Mouse (Mus musculus): Measurements from ENCODE around the gene Med22.

Gene Med22

DNA sequence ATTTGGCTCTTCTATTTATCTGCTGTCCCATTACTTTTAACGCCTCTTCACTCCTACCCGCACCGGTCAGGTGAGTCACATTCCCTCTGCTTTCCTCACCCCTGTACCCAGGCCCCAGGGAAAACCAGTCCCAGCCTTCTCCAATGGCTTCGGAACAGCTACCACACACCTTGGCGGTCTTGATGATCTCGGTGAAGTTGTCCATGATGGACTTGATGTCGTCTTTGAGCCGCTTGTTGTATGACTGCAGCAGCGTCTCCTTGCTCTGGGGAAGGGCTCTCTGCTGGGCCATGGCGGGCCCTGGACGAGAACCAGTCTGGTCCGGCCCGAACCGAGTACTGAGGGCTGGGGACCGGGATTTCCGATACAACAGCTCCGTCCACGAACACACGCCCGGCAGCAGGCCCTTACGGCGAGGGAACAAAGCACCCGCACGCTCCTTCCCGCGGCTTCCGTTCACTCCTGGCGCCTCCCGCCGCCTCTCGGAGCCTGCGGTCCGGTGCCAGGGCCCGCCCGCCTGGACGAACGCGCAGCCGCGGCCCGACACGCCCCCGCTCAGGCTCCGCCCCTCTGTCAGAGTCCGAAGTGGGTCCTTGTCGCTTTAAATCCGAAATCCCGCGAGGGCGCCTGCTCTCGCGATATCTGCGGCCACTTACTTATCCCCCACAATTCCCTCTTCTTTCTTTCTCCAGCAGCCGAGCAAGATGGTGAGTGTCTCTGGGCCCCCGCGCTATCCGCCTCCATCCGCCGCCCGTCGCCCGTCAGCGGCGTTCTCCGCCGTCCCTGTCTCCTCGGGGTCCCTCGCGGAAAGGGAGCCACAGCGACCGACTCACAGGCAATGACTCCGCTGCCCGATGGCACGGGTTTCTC lies at the start of gene Med22, which contains the start of gene Rpl7a:
TSS of gene Med22 (minus strand) at position 554 of the 870 bp plus-strand sequence.
TSS of gene Rpl7a (plus strand) at position 641 of the 870 bp plus-strand sequence.
- peak; percentile 95 for DNase-seq (ENCODE audit: extremely low read depth, low read depth)

DNA sequence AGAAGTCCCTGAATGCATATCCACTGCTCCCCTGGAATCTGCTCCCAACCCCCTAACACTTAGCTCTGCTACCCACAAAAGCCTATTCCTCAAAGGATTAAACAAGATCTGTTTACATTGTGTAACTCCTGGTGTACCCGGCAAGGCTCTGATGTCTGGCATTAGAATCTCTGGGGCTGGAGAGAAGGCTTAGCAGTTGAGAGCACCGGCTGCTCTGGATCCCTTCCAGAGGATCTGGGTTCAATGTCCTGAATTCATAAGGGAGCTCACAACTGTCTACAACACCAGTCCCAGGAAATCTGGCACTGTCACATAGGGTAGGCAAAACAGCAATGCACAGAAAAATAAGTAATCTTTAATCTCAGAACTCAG lies 47.0 kb upstream of the Med22 start:
- no peak for DNase-seq (ENCODE audit: extremely low read depth, low read depth)

DNA sequence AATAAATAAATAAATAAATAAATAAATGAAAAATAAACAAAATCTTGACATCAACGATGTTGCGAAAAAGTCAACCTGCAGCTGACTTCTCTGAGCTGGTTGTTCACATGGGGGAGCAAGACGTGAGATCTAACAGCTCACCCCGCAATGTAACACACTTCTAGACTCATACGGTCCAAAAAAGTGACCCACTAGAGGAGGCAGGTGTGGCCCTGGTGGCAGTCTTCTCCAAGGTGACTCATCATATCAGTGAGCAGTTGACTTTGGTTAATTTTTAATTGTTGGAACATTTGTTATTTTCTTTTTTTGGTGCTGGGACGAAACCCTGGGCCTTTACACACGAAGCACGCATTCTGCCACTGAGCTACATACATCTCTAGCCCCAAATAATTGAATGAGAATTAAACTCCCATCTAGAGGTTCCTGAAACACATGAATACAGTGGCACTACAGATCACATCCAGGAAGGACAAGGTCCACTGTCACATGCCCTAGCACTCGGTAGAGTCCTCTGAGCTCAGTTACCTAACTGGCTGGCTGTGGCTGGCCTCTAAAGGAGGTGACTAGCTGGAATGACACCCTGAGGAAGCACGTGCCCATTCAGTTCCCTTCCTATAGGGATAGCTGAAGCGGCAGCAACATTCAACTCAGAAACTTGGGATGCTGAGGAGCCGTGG lies 46.5 kb upstream of the Med22 start:
- no peak for DNase-seq (ENCODE audit: extremely low read depth, low read depth)

DNA sequence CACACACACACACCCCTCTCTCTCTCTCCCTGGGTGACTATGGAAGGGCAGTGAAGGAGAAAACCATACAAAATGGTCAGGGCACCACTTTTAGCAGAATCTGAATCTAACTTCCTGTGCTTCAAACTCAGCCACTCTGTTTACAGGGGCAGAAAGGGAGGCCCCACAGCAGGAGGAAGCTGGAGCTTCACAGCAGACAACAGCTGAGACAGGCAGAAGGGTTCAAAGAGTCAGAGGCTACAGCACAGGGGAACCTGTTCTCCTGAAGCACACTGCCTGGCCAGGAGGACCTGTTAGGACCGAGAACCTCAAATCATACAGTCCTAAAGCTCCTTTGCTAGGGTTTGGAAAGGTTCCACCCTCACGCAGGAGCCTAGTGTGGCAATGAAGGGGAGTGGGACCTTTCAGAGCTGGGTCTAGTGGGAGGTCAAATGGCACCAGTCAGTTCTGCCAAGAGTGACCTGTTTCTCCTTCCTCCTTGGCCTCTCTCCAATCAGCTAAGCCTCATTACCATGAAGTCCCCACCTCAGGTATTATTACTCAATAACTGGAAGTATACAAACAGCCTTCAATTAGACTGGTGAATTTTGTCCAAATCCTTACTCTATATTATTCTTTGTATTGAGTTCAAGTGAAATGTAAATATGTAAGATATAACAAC lies 44.4 kb upstream of the Med22 start:
- DNase-seq (ENCODE audit: extremely low read depth, low read depth), result no peak

DNA sequence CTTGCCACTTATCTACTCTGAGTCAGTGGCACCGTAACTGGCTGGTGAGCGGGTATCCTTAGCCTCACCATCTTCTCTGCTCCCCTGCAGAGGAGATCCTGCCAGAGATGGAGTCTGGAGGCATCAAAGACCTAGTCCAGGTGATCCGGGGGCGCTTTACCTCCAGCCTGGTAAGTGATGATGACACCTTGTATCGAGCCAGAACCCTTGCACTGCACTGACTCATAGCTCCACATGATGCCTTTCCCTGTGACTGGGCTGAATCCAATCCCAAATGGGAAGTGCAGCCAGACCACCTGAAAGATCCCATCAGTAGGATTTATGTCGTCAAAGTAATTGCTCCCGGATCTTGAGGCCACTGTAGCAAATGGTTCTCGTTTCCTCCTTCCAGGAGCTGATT lies 42.4 kb upstream of the Med22 start:
- DNase-seq (ENCODE audit: extremely low read depth, low read depth), result no peak

DNA sequence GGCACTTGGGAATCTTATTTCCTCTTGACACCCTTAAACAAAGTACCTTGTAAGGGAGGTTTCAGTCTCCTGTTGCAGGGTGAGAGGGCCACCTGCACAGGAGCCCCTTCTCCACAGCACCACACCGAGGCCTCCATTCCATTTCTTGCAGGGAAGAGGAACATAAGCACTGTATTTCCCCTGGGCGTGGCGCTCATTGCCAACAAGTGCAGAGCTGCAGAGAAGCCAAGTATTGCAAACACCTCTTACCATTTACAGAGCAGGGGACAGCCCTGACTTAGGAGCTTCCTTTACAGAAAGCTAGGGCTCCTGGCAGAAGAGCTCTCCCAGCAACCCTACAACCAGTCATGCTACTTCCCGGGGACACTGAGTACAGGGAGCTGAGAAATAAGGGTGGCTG lies 41.7 kb upstream of the Med22 start:
- DNase-seq (ENCODE audit: extremely low read depth, low read depth), result no peak

DNA sequence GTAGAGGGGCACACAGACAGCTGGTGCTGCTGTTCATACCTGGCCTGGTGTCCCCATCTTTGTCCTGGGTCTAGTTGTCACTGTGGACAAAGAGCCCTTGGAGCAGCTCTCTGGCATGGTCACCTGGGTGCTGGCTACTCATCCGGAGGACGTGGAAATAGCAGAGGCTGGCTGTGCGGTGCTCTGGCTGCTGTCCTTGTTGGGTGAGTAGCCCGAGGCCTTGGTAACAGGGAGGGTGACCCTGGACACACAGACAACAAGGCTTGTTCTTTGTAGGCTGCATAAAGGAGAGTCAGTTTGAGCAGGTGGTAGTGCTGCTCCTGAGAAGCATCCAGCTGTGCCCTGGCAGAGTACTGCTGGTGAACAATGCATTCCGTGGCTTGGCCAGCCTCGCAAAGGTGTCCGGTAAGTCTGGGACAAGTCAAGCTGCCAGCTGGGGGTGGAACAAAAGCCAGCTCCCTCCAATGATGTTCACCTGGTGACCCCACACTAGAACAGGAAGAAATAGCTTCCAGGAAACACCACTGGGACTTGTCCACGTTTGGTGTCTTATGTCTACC lies 40.9 kb upstream of the Med22 start:
- no peak for DNase-seq (ENCODE audit: extremely low read depth, low read depth)

DNA sequence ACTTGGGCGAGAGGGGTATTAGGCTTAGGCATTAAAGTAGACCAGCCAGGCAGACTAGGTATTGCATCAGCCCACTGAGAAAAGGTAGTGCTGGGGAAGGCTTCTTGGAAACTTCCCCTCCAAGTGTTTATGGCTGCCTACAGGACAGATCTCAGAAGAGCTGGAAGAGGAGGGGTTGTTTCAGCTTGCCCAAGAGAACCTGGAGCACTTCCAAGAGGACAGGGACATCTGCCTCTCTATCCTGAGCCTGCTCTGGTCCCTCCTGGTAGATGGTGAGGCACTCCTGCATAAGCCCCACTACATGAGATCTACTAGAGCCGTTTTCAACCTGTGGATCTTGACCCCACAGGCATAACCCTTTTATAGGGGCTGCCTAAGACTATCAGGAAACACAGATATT lies 39.9 kb upstream of the Med22 start:
- DNase-seq (ENCODE audit: extremely low read depth, low read depth), result no peak

DNA sequence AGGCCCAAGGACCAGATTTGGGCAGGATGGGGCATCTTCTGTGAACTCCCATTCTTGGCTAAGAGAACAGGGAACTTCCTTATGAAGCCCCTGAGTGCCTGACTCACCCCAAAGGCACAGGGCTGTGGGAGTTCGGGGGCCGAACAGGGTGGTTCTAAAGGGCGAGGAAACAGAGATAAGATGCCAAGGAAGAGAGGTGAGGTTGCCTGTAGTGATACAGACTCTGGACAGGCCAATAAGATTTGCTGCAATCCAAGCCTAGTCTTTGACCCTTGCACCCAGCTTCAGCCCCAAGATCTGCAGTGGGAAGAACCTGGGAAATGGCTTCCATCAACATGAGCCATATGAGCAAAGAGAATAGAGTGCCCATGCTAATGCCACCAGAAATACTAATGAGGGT lies 32.8 kb upstream of the Med22 start:
- no peak for DNase-seq (ENCODE audit: extremely low read depth, low read depth)

DNA sequence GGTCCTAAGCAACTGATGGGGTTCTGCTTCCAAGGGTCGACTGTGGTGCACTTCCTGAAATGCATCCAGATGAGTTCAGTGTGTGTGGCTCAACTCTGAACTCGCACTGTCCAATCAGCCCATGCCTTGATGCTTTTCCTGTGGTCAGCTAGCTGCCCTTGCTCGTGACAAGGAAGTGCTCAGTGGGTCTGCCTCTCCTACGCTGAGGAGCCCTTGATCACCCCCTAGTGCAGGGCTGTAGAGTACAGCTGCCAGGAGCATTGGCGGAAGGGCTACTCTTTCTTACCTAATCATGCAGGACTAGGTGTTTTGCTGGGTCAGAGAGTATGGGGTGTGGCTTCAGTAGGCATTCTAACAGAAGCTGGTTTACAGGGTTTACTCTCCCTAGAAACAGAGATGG lies 31.1 kb upstream of the Med22 start:
- no peak for DNase-seq (ENCODE audit: extremely low read depth, low read depth)

DNA sequence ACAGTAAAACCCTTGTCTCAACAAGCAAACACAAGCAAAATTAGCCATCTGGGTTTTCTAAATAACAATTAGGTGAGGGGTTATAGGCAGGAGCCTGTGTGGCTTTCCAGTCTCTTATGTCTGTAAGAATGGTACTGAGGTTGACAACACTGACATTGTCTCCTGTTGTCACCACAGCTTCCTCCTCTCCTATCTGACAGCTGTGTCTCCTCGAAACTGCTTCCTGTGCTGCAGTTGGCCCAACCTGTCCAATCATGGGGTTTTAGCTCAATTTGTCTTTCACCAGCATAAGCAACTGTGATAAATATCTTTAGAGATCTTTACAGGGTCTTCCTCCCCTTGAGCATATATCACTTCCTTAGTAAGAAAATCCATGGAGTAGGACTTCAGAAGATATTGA lies 25.9 kb upstream of the Med22 start:
- no peak for DNase-seq (ENCODE audit: extremely low read depth, low read depth)

DNA sequence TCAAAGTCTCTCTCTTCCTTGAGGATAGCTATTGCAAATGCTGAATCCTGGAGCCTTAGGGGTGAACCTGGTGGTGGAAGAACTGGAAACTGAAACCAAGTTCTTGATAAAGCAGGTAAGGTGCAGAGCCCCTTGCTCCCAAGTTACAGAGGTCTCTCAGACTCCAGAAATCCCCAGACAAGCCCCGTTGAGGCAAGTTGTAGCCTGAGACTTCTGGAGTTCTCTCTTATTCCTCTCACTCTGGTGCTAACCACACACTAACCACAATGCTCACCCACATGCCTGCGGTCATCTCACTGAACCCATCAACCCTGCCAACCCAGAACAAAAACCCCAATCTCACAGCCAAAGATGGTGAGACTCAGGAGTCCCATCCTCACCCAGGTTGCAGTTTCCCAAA lies 24.8 kb upstream of the Med22 start:
- DNase-seq (ENCODE audit: extremely low read depth, low read depth), result no peak

DNA sequence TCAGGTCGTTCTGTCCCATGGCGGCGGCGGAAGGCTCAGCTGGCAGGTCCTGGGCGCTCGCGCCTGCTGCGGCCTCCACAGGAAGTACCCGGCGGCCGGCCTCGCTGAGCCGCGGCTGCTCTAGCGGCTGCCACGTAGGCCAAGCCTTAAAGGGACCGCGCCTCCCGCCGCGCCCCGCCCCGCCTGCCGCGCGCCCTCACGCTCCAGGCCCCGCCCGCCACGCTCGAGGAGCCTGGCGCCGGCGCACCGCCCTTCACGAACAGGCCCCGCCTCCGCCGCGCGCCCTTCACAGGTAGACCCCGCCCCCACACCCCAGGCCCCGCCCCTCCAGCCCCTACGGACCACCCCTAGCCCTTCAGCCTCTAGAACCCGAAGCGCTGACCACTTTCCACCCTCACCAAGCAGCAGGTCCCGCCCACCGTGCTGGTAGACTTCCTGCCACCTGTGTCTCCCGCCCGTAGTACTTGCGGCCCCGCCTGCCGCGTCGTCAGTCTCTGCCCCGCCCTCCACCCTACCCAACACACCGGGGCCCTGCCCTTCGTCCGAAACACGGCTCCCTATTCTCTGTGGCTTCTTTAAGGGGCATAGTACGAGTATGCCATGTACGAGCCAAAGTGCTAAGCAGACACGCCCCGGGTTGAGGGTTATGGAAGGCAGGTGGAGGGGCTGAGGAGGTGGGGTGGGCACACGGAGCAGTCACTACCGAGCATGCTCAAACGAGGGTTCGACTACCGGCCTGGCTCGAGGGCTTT lies 23.0 kb upstream of the Med22 start, which contains the start of the genes Surf4 and Stkld1:
TSS of gene Surf4 (minus strand) at position 625 of the 752 bp plus-strand sequence.
TSS of gene Stkld1 (plus strand) at position 744 of the 752 bp plus-strand sequence.
- peak; percentile 88 for DNase-seq (ENCODE audit: extremely low read depth, low read depth)

DNA sequence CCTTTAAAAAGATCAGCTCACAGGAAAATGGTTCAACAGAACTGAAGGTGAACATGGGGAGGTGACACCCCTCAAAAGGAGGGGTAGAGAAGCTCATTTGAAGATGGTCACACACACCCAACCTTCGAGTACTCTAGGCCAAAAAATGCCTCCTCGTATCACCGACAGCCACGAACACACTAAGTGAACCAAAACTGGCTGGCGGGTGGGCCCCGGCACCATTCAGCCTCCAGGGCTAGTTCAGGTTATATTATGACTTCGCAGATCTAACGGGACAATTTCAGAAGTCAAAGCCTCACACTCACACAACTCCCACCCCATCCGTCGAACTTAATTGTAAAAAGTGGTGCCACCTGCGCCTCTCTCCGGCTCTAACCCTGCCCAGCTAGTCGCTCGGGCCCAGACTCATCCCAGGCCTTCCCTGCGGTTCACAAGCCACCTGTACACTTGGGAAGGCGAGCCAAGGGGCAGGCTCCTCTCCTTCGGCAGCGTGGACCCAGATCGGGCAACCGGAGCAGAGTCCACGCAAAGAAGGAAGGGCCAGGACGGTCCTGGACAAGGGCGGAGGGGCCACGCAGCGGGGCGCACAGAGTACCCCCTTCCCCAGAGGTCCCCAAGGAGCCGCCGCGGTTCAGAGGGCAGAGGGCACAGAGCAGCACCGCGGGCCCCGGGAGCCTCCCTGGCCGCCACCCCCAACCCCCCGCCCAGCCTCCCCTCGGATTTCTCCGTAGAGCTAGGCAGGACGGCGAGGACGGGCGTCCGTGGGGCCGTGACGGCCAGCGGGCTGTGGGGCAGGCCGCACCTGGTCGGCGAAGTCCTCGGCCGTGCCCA lies 22.2 kb upstream of the Med22 start:
- DNase-seq (ENCODE audit: extremely low read depth, low read depth), result no peak

DNA sequence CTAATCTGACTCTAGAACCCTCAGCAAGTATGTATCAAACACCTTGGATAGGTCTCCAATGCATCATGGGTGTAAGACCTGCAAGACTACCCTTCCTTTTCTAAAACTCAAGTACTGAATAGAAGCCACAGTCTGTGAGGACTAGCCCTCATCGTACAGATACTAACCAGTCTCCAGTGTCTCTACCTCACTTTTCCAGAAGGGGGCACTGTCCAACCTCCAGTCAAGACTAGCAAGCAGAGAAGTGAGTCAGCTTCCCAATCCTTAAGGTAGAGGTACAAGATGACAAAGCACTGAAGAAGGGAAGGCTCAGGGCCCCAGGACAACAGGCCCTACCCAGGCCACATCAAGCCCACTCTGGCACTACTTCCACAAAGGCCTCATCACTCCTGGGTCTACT lies 19.9 kb upstream of the Med22 start:
- DNase-seq (ENCODE audit: extremely low read depth, low read depth), result peak; percentile 64

DNA sequence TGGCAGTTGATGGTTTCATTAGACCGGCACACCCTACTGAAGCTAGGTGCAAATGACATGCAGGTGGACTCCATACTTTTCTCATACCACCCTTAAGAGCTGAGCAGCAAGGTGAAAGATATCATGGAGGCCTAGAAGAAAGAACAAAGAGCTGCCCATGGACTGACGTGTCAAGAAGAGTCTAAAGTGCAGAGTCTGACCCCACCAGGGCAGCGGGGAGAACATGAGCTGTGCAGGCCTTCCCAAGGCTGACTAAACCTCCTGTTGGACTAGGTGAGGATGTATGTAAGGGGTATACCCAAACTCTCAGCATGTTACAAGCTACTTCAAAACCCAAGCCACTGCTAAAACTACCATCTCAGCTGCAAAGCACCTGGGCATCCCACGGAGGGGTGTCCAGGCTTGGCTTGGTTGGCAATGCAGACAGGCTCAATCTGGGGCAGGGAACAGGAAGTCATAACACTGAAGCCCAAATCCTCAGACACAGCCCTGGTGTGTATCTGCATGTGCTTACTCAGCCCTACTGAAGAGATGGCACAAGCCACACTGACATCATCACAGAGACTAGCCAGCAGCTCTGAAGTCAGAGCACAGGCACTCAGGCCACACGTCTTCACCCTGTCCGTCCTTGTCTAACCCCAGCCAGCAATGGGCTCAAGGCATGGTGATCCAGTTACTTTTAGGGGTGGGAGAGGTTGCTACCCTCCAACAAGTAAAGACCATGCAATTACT lies 17.4 kb upstream of the Med22 start:
- DNase-seq (ENCODE audit: extremely low read depth, low read depth), result no peak

DNA sequence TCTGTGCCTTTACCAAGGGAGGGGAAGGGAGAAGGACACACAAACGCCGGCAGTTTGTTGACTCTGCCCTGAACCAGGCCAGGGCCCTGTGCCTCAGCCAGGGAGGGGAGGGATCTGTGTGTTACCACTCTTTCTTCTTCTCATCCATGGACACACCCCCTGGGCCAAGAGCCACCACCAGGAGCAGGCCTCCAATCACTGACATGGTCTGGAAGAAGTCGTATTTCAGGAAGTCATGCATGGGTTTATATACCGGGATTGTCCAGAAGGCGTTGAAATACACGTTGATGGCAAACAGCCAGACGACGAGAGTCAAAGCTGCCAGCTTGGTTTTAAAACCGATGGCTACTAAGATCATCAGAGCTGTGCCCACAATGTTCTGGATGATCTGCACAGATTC lies 11.3 kb upstream of the Med22 start:
- no peak for DNase-seq (ENCODE audit: extremely low read depth, low read depth)

DNA sequence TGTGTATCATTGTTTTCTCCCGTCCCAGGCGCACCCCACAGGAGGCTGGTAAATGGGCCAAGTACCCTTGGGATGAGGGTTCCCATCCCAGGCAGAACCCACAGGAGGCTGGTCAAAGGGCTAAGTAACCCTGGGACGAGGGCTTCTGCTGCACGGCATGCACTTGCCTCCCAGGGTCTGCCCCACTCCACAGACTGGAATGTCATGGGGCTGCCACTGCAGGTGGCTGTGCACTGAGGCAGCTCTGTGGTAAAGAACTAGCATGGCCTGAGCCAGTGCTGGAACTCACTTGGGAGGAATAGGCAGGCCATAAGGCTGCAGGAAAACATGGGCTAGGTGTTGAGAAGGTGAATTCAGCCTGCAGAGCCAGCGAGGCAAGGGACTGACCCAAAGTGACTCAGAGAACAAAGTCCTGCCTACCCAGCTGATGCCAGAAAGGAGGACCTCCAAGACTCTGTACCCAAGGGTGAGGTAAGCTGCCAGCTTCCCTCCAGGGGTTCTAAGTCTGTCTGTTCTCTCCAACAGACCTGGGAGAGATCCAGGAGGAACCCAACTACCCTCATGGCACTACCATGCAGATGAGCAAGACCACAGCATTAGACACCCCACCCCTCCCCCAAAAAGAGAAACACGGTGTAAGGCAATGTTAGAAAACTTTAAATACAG lies 9.8 kb upstream of the Med22 start:
- DNase-seq (ENCODE audit: extremely low read depth, low read depth), result no peak

DNA sequence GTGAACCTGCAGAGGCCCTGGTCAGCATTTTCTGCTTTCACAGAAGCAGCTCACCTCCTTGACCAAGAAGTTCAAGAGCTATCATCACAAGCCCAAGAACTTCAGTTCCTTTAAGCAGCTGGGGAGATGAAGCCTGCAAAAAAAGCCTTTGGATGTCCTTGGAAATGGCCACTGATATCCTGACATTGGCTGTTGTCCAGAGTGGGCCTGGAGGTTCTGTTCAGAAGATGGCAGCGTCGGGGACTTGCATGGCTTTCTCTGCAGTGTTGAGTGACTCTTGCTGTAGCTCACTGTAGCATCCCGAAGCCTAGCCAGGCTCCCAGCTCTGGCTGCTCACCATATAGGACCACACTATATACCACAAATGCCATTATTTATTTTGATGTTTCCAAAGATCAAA lies 9.2 kb upstream of the Med22 start:
- DNase-seq (ENCODE audit: extremely low read depth, low read depth), result no peak
